Mouse (Mus musculus) intestine, postnatal 0 days (tissue): ENCODE results near the gene Syndig1. TPM values are rescaled to one million over a fixed set of nuclear protein-coding genes. Genes with fewer than 3 reads are reported as not detected.

ENCODE experiments used
- ATAC-seq: fragments of 200-750 bp; cut with Nextera tagmentation; 2 replicates; pipeline ENCODE4 v1.8.0; 2017; ENCODE audit warnings: mild to moderate bottlenecking, moderate TSS enrichment, moderate library complexity
- H3K27ac ChIP-seq: fragments of 300-500 bp; sonication (generic); 2 replicates; pipeline ENCODE4 v1.5.1; 2014; ENCODE audit warnings: mild to moderate bottlenecking, low read depth, low read length, moderate library complexity
- H3K27me3 ChIP-seq: fragments of 300-500 bp; sonication (generic); replicated peaks from 2 replicates; pipeline ENCODE4 v1.6.1; 2014; ENCODE audit warnings: low read length, mixed read lengths; ENCODE audit not compliant: control insufficient read depth, insufficient read depth
- H3K36me3 ChIP-seq: fragments of 300-500 bp; sonication (generic); 2 replicates; pipeline ENCODE4 v1.6.1; 2014; ENCODE audit warnings: mild to moderate bottlenecking, moderate library complexity; ENCODE audit not compliant: control insufficient read depth, insufficient read depth
- H3K4me1 ChIP-seq: fragments of 300-500 bp; sonication (generic); replicated peaks from 2 replicates; pipeline ENCODE4 v1.6.1; 2014; ENCODE audit warnings: antibody characterized with exemption, low read length, mixed read lengths; ENCODE audit not compliant: control insufficient read depth, insufficient read depth
- H3K4me2 ChIP-seq: fragments of 300-500 bp; sonication (generic); replicated peaks from 2 replicates; pipeline ENCODE4 v1.6.1; 2014; ENCODE audit warnings: low read depth, mild to moderate bottlenecking, moderate library complexity
- H3K4me3 ChIP-seq: fragments of 300-500 bp; sonication (generic); 2 replicates; pipeline ENCODE4 v1.5.1; 2014; ENCODE audit warnings: low read depth, low read length
- H3K9ac ChIP-seq: fragments of 300-500 bp; sonication (generic); 2 replicates; pipeline ENCODE4 v1.6.1; 2014; ENCODE audit warnings: mild to moderate bottlenecking, low read depth, low read length
- H3K9me3 ChIP-seq: fragments of 300-500 bp; sonication (generic); 2 replicates; pipeline ENCODE4 v1.6.1; 2016; ENCODE audit warnings: mixed run types; ENCODE audit not compliant: control insufficient read depth
- CTCF ChIP-seq: sonication (generic); IDR thresholded peaks from 2 replicates; pipeline ENCODE4 v1.5.1; 2016; ENCODE audit warnings: low read depth, mild to moderate bottlenecking, control low read depth, antibody characterized with exemption, moderate library complexity
- WGBS: fragments of 180-500 bp; shearing (Covaris S2); extraction: QIAGEN DNeasy Blood & Tissue Kit; methylation state at CpG from one replicate; pipeline ENCODE4 v1.1.7; 2014; 5-methylcytosine and 5-hydroxymethylcytosine counted together
- polyA plus RNA-seq: library from polyadenylated mRNA; unstranded; fragments of >200 nt; fragmentation: Nextera tagmentation; extraction: Ambion mirVana; gene quantifications from 2 replicates; pipeline ENCODE4 v1.2.1, GENCODE M21; 2015

Gene Syndig1
- polyA plus RNA-seq: 10.4 and 12.0 TPM in 2 replicates

- peak within 1 kb of the TSS; percentile 66 for H3K4me2 ChIP-seq
- no peak within 1 kb of the TSS for H3K27ac ChIP-seq
- no peaks in the 10 kb centered on the region for H3K9me3 ChIP-seq
- no peaks in the 10 kb centered on the region for H3K36me3 ChIP-seq
- no peak for TF ChIP-seq CTCF
- peak within 1 kb of the TSS; percentile 40; the same call in 1 of the 2 replicates for H3K4me3 ChIP-seq
- peaks cover 30% of the 10 kb centered on the region for H3K27me3 ChIP-seq
- H3K9ac ChIP-seq: no peak within 1 kb of the TSS
- 60% methylated on average over 2 of the region's 2 CpGs for WGBS
- H3K4me1 ChIP-seq: no peaks in the 10 kb centered on the region
- no peak for ATAC-seq
Observed at GRCm38 (mm10) chr2:149828911-149829310, at the start of gene Syndig1. Gene Syndig1 (plus strand): TSS chr2:149829211.

GRCm38 (mm10) chr2:149798613-149799012 lies 30.4 kb upstream of the Syndig1 start:
- WGBS: 17% methylated on average over 3 of the region's 3 CpGs
- H3K4me2 ChIP-seq: no peak overlapping the region
- no peaks in the 10 kb centered on the region for H3K27me3 ChIP-seq
- no peak overlapping the region for H3K4me3 ChIP-seq
- H3K4me1 ChIP-seq: no peaks in the 10 kb centered on the region
- H3K9me3 ChIP-seq: no peaks in the 10 kb centered on the region
- no peak for ATAC-seq
- TF ChIP-seq CTCF: no peak
- no peak overlapping the region for H3K9ac ChIP-seq
- no peaks in the 10 kb centered on the region for H3K36me3 ChIP-seq
- no peak overlapping the region for H3K27ac ChIP-seq

- Histone ChIP-seq H3K9me3 (no peaks in the 10 kb centered on the region), H3K4me3 (no peak overlapping the region), H3K27me3 (no peaks in the 10 kb centered on the region), H3K9ac (no peak overlapping the region), H3K4me2 (no peak overlapping the region), H3K36me3 (no peaks in the 10 kb centered on the region), H3K27ac (no peak overlapping the region), H3K4me1 (no peaks in the 10 kb centered on the region)
- ATAC-seq: no peak
- 68% methylated on average over 3 of the region's 3 CpGs for WGBS
- TF ChIP-seq CTCF: no peak
Observed at GRCm38 (mm10) chr2:149804599-149805140, 24.3 kb upstream of the Syndig1 start.

GRCm38 (mm10) chr2:149805256-149805655 lies 23.8 kb upstream of the Syndig1 start:
- no peak overlapping the region for H3K4me3 ChIP-seq
- no peaks in the 10 kb centered on the region for H3K36me3 ChIP-seq
- H3K27ac ChIP-seq: no peak overlapping the region
- no peaks in the 10 kb centered on the region for H3K9me3 ChIP-seq
- no peak for TF ChIP-seq CTCF
- H3K4me1 ChIP-seq: no peaks in the 10 kb centered on the region
- 88% methylated on average over 2 of the region's 2 CpGs for WGBS
- no peak overlapping the region for H3K9ac ChIP-seq
- ATAC-seq: no peak
- H3K27me3 ChIP-seq: no peaks in the 10 kb centered on the region
- no peak overlapping the region for H3K4me2 ChIP-seq

GRCm38 (mm10) chr2:149812899-149813298 lies 16.1 kb upstream of the Syndig1 start:
- Histone ChIP-seq H3K4me1 (no peaks in the 10 kb centered on the region), H3K9ac (no peak overlapping the region), H3K9me3 (no peaks in the 10 kb centered on the region), H3K27ac (no peak overlapping the region), H3K4me3 (no peak overlapping the region), H3K36me3 (no peaks in the 10 kb centered on the region), H3K27me3 (no peaks in the 10 kb centered on the region), H3K4me2 (no peak overlapping the region)
- no peak for ATAC-seq
- TF ChIP-seq CTCF: no peak
- WGBS: 70% methylated on average over 2 of the region's 2 CpGs

- no peaks in the 10 kb centered on the region for H3K36me3 ChIP-seq
- TF ChIP-seq CTCF: no peak
- ATAC-seq: no peak
- H3K9ac ChIP-seq: no peak overlapping the region
- no peak overlapping the region for H3K4me2 ChIP-seq
- no peak overlapping the region for H3K27ac ChIP-seq
- H3K27me3 ChIP-seq: no peaks in the 10 kb centered on the region
- no peaks in the 10 kb centered on the region for H3K9me3 ChIP-seq
- no peak overlapping the region for H3K4me3 ChIP-seq
- 57% methylated on average over 3 of the region's 3 CpGs for WGBS
- H3K4me1 ChIP-seq: no peaks in the 10 kb centered on the region
Observed at GRCm38 (mm10) chr2:149818395-149818794, 10.6 kb upstream of the Syndig1 start.

- Histone ChIP-seq H3K27me3 (no peaks in the 10 kb centered on the region), H3K27ac (no peak overlapping the region), H3K4me1 (no peaks in the 10 kb centered on the region), H3K9ac (no peak overlapping the region), H3K36me3 (no peaks in the 10 kb centered on the region), H3K4me3 (no peak overlapping the region), H3K4me2 (no peak overlapping the region), H3K9me3 (no peaks in the 10 kb centered on the region)
- WGBS: 86% methylated on average over 3 of the region's 3 CpGs
- TF ChIP-seq CTCF: no peak
- ATAC-seq: no peak
Observed at GRCm38 (mm10) chr2:149819751-149820150, 9.3 kb upstream of the Syndig1 start.
